Mouse (Mus musculus): ENCODE measurements at regions not wholly inside any gene's neighbourhood (a gene's known extent, or its start where the extent isn't known, plus 50 kb on each side); places are given as distances from the start of the nearest gene placed in this dataset.

DNA sequence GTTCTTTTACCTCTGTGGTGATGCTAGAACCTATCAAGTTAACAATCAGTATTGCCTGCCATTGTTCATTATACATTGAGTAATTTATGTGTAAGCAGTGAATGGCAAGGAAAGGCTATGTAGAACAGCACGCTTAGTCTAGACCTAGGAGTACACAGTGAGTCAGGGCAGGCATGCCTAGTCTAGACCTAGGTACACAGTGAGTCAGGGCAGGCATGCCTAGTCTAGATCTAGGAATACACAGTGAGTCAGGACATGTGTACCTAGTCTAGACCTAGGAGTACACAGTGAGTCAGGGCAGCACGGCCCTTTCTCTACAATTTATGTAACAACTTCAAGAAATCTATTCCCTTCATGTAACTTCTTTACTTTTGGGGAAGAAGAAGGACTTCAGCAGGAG, 347.2 kb downstream of the Tmem232 start:
- no peak for ATAC-seq (ENCODE audit: insufficient read depth, low FRiP score, low TSS enrichment)
- Histone ChIP-seq H3K4me3 (ENCODE audit: low read depth, low read length) (no peak overlapping the region), H3K27me3 (ENCODE audit: control insufficient read depth, insufficient read depth, low read length) (no peaks in the 10 kb centered on the region), H3K4me2 (ENCODE audit: low read depth) (no peak overlapping the region), H3K27ac (ENCODE audit: low read depth, low read length) (no peak overlapping the region), H3K9me3 (ENCODE audit: control insufficient read depth, low read length) (no peaks in the 10 kb centered on the region), H3K9ac (ENCODE audit: low read length) (no peak overlapping the region), H3K4me1 (ENCODE audit: control insufficient read depth, insufficient read depth, low read length) (no peaks in the 10 kb centered on the region), H3K36me3 (ENCODE audit: control insufficient read depth, insufficient read depth, low read length) (no peaks in the 10 kb centered on the region)
- 79% methylated on average over 2 of the region's 2 CpGs for WGBS
- DNase-seq (ENCODE audit: low spot score) = no peak

DNA sequence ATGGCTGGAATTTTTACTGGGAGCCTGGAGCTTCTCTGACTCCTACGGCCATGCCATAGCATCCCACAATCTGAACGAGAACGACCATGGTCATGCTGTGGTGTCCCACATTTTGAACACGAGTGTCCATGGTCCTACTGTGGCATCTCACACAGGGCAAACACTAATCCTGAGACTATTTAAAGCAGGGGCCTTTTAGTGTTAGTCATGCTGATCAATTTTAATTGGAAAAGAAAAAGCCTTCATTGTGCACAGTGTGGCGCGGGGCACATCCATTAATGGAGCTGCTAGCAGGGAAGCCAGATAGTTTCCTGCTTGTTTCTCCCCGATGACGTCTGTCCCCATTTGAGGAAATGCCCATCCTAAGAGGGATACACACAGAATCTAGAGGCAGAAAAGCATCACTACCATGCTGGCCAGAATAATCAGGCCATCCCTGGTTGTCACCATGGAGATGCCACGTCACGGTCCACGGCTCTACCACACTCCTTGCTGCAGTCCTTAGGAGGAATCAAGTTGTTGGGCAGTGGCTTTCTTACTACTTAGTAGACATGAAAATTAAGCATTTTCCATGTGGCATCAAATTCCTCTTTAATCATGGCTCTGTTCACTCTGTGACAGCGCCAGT, 348.0 kb downstream of the Tmem232 start:
- Histone ChIP-seq H3K4me3 (ENCODE audit: low read depth, low read length) (no peak overlapping the region), H3K27me3 (ENCODE audit: control insufficient read depth, insufficient read depth, low read length) (no peaks in the 10 kb centered on the region), H3K27ac (ENCODE audit: low read depth, low read length) (no peak overlapping the region), H3K4me2 (ENCODE audit: low read depth) (no peak overlapping the region), H3K9ac (ENCODE audit: low read length) (no peak overlapping the region), H3K4me1 (ENCODE audit: control insufficient read depth, insufficient read depth, low read length) (no peaks in the 10 kb centered on the region), H3K9me3 (ENCODE audit: control insufficient read depth, low read length) (no peaks in the 10 kb centered on the region), H3K36me3 (ENCODE audit: control insufficient read depth, insufficient read depth, low read length) (no peaks in the 10 kb centered on the region)
- ATAC-seq (ENCODE audit: insufficient read depth, low FRiP score, low TSS enrichment) (no peak; the same call in 1 of the 2 replicates), DNase-seq (ENCODE audit: low spot score) (no peak)
- 84% methylated on average over 12 of the region's 12 CpGs for WGBS

DNA sequence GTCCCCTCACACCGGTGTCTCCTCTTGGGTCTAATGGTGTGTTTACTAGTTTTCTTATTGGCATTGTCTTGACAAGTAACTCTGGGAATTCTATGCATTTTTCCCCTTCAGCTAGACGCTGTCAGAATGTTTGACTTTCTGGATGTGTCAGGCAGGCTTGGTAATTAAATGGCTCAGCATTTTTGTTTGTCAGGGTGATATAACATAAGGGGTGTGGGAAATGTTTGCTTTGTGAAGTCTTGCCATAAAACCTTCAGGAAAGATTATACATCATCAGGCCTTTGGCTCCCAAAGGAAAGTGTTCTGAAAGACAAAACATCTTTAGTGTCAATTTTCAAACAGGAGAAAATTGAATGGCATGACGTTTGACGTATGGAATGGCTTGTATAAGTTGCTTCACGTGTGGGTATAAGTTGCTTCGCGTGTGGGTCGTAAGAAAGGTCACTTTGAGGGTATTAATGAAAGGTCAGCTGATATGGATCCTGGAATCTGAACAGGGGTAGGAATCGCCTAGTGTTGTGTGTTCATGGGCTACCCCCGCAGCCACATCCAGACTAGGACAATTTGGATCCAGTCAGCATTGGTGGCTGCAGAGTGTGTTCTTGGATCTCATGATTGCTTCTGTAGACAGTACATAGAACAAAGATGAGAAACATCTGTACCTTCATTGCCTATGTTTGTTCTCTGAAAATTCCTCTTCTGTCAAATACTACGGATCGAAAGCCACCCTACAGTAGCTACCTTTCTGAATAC, 349.6 kb downstream of the Tmem232 start:
- no peak overlapping the region for H3K4me3 ChIP-seq (ENCODE audit: low read depth, low read length)
- WGBS = 74% methylated on average over 12 of the region's 12 CpGs
- H3K4me2 ChIP-seq (ENCODE audit: low read depth) = no peak overlapping the region
- no peak overlapping the region for H3K9ac ChIP-seq (ENCODE audit: low read length)
- no peaks in the 10 kb centered on the region for H3K4me1 ChIP-seq (ENCODE audit: control insufficient read depth, insufficient read depth, low read length)
- no peak overlapping the region for H3K27ac ChIP-seq (ENCODE audit: low read depth, low read length)
- no peaks in the 10 kb centered on the region for H3K9me3 ChIP-seq (ENCODE audit: control insufficient read depth, low read length)
- no peak for DNase-seq (ENCODE audit: low spot score)
- H3K27me3 ChIP-seq (ENCODE audit: control insufficient read depth, insufficient read depth, low read length) = no peaks in the 10 kb centered on the region
- no peak for ATAC-seq (ENCODE audit: insufficient read depth, low FRiP score, low TSS enrichment)
- H3K36me3 ChIP-seq (ENCODE audit: control insufficient read depth, insufficient read depth, low read length) = no peaks in the 10 kb centered on the region

DNA sequence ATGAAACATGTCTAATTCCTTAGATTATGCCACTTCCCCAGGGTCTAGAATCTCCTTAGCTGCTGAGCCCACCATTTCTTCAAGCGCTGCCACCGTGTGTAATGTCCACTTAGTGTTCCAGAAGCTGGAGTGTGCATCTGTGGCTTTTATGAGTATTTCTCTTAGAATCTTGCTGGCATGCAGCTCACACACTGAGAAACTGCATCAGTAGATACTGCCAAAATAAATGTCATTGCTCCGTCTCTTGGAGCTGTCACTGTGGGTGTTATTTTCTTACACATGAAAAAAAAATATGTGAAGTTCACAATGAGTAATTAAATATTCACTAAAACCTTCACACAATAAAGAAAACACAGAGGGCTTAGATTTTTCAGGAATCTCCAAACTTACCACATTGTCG, 345.3 kb upstream of the 4930583I09Rik start:
- no peak overlapping the region for H3K4me3 ChIP-seq (ENCODE audit: low read depth, low read length)
- ATAC-seq (ENCODE audit: insufficient read depth, low FRiP score, low TSS enrichment) (no peak), DNase-seq (ENCODE audit: low spot score) (no peak)
- no peak overlapping the region for H3K4me2 ChIP-seq (ENCODE audit: low read depth)
- 86% methylated on average over 4 of the region's 4 CpGs for WGBS
- no peak overlapping the region for H3K27ac ChIP-seq (ENCODE audit: low read depth, low read length)
- no peaks in the 10 kb centered on the region for H3K27me3 ChIP-seq (ENCODE audit: control insufficient read depth, insufficient read depth, low read length)
- no peak overlapping the region for H3K9ac ChIP-seq (ENCODE audit: low read length)
- no peaks in the 10 kb centered on the region for H3K4me1 ChIP-seq (ENCODE audit: control insufficient read depth, insufficient read depth, low read length)
- no peaks in the 10 kb centered on the region for H3K36me3 ChIP-seq (ENCODE audit: control insufficient read depth, insufficient read depth, low read length)
- no peaks in the 10 kb centered on the region for H3K9me3 ChIP-seq (ENCODE audit: control insufficient read depth, low read length)

DNA sequence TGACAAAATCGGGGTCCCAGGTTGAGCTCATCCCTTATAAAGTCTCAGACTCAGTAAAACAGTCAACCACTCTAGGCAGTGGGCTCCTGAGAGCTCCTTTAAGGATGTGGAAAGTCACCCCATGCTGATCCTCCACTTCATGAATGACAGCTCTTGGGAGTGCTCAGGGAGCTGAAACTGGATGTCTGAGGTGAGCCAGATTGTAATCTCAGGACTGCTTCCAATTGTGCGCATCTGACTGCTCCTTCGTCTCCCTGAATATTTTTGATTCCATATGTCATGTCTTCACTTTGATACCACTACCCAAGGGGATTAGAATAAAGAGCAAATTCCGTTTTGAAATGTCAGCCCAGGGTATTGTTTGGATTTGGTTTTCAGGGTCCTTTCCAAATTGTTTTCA, 339.9 kb upstream of the 4930583I09Rik start:
- Histone ChIP-seq H3K27me3 (ENCODE audit: control insufficient read depth, insufficient read depth, low read length) (no peaks in the 10 kb centered on the region), H3K9ac (ENCODE audit: low read length) (no peak overlapping the region), H3K4me3 (ENCODE audit: low read depth, low read length) (no peak overlapping the region), H3K4me1 (ENCODE audit: control insufficient read depth, insufficient read depth, low read length) (no peaks in the 10 kb centered on the region), H3K9me3 (ENCODE audit: control insufficient read depth, low read length) (no peaks in the 10 kb centered on the region), H3K27ac (ENCODE audit: low read depth, low read length) (no peak overlapping the region), H3K36me3 (ENCODE audit: control insufficient read depth, insufficient read depth, low read length) (no peaks in the 10 kb centered on the region), H3K4me2 (ENCODE audit: low read depth) (no peak overlapping the region)
- WGBS = 78% methylated on average over 4 of the region's 4 CpGs
- DNase-seq (ENCODE audit: low spot score) (no peak), ATAC-seq (ENCODE audit: insufficient read depth, low FRiP score, low TSS enrichment) (no peak)

DNA sequence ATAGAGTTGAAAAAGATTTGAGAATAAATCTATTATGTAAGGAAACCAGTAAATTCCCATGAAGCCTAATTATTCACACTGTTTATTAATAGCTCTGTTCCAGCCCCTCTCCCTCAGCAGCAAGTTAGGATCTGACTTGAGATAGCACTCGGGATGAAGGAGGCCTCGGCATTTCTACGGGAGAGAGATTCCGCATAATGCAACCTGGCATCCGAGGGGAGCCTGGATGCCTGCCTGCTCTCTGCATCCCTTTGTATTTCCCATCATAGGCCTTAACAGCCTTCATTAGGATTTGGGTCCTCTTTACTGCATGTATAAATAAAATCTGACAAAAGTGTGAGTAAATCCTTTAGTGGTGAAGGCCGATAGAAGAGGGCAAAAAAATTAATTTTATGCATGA, 338.2 kb upstream of the 4930583I09Rik start:
- WGBS = 89% methylated on average over 6 of the region's 6 CpGs
- H3K4me2 ChIP-seq (ENCODE audit: low read depth) = no peak overlapping the region
- H3K4me3 ChIP-seq (ENCODE audit: low read depth, low read length) = no peak overlapping the region
- no peak for DNase-seq (ENCODE audit: low spot score)
- H3K36me3 ChIP-seq (ENCODE audit: control insufficient read depth, insufficient read depth, low read length) = no peaks in the 10 kb centered on the region
- no peaks in the 10 kb centered on the region for H3K9me3 ChIP-seq (ENCODE audit: control insufficient read depth, low read length)
- ATAC-seq (ENCODE audit: insufficient read depth, low FRiP score, low TSS enrichment) = no peak
- no peak overlapping the region for H3K27ac ChIP-seq (ENCODE audit: low read depth, low read length)
- no peak overlapping the region for H3K9ac ChIP-seq (ENCODE audit: low read length)
- H3K4me1 ChIP-seq (ENCODE audit: control insufficient read depth, insufficient read depth, low read length) = no peaks in the 10 kb centered on the region
- no peaks in the 10 kb centered on the region for H3K27me3 ChIP-seq (ENCODE audit: control insufficient read depth, insufficient read depth, low read length)

DNA sequence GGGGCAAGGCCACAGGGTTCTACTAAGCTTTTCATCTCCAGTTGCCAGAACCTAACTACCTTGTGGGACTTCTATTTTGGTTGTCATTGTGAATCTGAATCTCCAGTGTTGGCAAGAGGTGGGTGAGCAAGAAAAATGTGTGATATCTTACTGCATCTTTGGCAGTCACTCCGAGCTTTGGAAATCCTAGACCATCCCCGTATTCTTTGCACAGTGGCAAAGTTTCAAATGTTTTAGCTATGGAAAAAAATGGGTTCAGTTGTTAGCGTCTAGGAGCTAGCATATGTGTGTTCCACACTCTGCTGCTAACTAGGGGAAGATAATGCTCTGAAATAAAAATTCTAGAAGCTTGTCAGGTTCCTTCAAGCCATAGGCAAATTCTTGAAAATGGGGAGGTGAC, 337.4 kb upstream of the 4930583I09Rik start:
- WGBS = 89% methylated on average over 3 of the region's 3 CpGs
- Histone ChIP-seq H3K27ac (ENCODE audit: low read depth, low read length) (no peak overlapping the region), H3K4me1 (ENCODE audit: control insufficient read depth, insufficient read depth, low read length) (no peaks in the 10 kb centered on the region), H3K36me3 (ENCODE audit: control insufficient read depth, insufficient read depth, low read length) (no peaks in the 10 kb centered on the region), H3K4me3 (ENCODE audit: low read depth, low read length) (no peak overlapping the region), H3K27me3 (ENCODE audit: control insufficient read depth, insufficient read depth, low read length) (no peaks in the 10 kb centered on the region), H3K4me2 (ENCODE audit: low read depth) (no peak overlapping the region), H3K9me3 (ENCODE audit: control insufficient read depth, low read length) (no peaks in the 10 kb centered on the region), H3K9ac (ENCODE audit: low read length) (no peak overlapping the region)
- ATAC-seq (ENCODE audit: insufficient read depth, low FRiP score, low TSS enrichment) = no peak
- DNase-seq (ENCODE audit: low spot score) = no peak

DNA sequence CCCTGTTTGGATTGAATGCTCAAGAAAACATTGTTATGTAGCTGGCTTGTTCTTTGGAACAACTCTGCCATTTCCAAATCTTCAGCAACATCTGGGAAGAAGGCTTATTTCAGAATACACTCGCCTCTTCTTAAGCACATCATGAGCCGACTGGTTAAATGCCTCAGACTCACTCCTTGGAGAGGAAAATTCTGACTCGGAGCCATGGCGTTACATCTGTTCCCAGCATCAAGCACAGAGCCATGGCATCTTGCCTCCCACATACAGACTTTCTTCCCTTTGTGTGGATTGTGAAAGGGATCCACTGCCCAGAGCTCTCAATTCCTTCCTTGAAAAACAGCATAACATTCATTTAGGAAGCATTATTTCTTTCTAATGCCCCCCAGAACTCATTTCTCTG, 334.8 kb upstream of the 4930583I09Rik start:
- H3K4me3 ChIP-seq (ENCODE audit: low read depth, low read length) = no peak overlapping the region
- ATAC-seq (ENCODE audit: insufficient read depth, low FRiP score, low TSS enrichment) (no peak), DNase-seq (ENCODE audit: low spot score) (no peak)

DNA sequence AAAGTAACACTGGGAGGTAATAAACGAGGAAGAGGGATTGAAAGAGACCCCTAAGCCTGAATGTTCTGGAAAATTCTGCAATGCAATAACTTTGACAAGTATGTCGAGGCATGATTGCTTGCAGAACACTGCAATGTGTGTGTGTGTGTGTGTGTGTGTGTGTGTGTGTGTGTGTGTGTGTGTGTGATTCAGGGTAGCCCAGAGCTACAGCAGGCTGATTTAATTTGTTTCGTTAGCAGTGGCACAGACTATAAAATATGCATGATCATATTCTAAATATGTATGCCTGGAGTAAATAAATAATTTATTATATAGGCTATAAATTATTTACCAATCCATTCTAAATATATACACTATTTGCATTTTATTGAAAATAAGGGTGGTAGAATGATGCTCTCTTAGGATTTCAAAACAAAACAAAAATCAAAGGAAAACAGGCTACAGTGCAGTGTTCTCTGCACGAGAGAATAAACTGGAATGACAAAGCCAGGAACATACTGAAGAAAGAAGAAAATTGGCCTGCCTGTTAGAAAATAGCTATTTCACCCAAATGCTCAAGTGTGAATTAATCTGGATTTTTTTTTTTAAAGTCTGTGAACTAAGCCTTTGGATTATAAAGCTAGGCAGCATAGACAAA, 334.2 kb upstream of the 4930583I09Rik start:
- Histone ChIP-seq H3K27ac (ENCODE audit: low read depth, low read length) (no peak overlapping the region), H3K9me3 (ENCODE audit: control insufficient read depth, low read length) (no peaks in the 10 kb centered on the region), H3K4me2 (ENCODE audit: low read depth) (no peak overlapping the region), H3K27me3 (ENCODE audit: control insufficient read depth, insufficient read depth, low read length) (no peaks in the 10 kb centered on the region), H3K4me3 (ENCODE audit: low read depth, low read length) (no peak overlapping the region), H3K36me3 (ENCODE audit: control insufficient read depth, insufficient read depth, low read length) (no peaks in the 10 kb centered on the region), H3K9ac (ENCODE audit: low read length) (no peak overlapping the region), H3K4me1 (ENCODE audit: control insufficient read depth, insufficient read depth, low read length) (no peaks in the 10 kb centered on the region)
- WGBS = 80% methylated on average over 4 of the region's 4 CpGs
- ATAC-seq (ENCODE audit: insufficient read depth, low FRiP score, low TSS enrichment) (no peak), DNase-seq (ENCODE audit: low spot score) (no peak)

More for the DNA sequence above, 334.8 kb upstream of the 4930583I09Rik start:
- Histone ChIP-seq H3K36me3 (ENCODE audit: control insufficient read depth, insufficient read depth, low read length) (no peaks in the 10 kb centered on the region), H3K27me3 (ENCODE audit: control insufficient read depth, insufficient read depth, low read length) (no peaks in the 10 kb centered on the region), H3K4me2 (ENCODE audit: low read depth) (no peak overlapping the region), H3K27ac (ENCODE audit: low read depth, low read length) (no peak overlapping the region), H3K9ac (ENCODE audit: low read length) (no peak overlapping the region), H3K4me1 (ENCODE audit: control insufficient read depth, insufficient read depth, low read length) (no peaks in the 10 kb centered on the region), H3K9me3 (ENCODE audit: control insufficient read depth, low read length) (no peaks in the 10 kb centered on the region)
- WGBS = 83% methylated on average over 4 of the region's 4 CpGs
